Mouse (Mus musculus) megakaryocyte, embryonic 14.5 days (primary cell): ENCODE measurements around the gene Ces2b. TPM values are rescaled to one million over a fixed set of nuclear protein-coding genes. Genes with fewer than 3 reads are reported as not detected.
A peak's percentile ranks its signal among the peaks of the same experiment; 100 is the strongest.

ENCODE experiments used
- H3K27me3 ChIP-seq: replicated peaks from 2 replicates; pipeline ENCODE3; 2012; ENCODE audit warnings: inconsistent platforms
- H3K36me3 ChIP-seq: replicated peaks from 2 replicates; pipeline ENCODE3; 2012; ENCODE audit warnings: low read length, inconsistent platforms, mixed read lengths
- H3K4me1 ChIP-seq: 2 replicates; pipeline ENCODE4 v1.6.1; 2012; ENCODE audit warnings: inconsistent platforms
- H3K4me3 ChIP-seq: replicated peaks from 2 replicates; pipeline ENCODE3; 2012; ENCODE audit warnings: moderate library complexity, mild to moderate bottlenecking, inconsistent platforms
- H3K9me3 ChIP-seq: 2 replicates; pipeline ENCODE4 v1.6.1; 2012; ENCODE audit warnings: inconsistent platforms
- FLI1 ChIP-seq: IDR thresholded peaks from 2 replicates; pipeline ENCODE4 v1.6.1; 2012; ENCODE audit warnings: low read length, inconsistent platforms, mixed read lengths
- GATA1 ChIP-seq: IDR thresholded peaks from 3 replicates; pipeline ENCODE4 v1.6.1; 2012; ENCODE audit warnings: mixed read lengths, low read length, inconsistent platforms, borderline replicate concordance
- polyA plus RNA-seq: library from polyadenylated mRNA; stranded (reverse); fragments of >175 nt; gene quantifications from 2 replicates; pipeline ENCODE4 v1.2.3, GENCODE M21; 2012; ENCODE audit warnings: low replicate concordance; ENCODE audit not compliant: insufficient read depth

Ces2b gene
- not detected in 2 replicates for polyA plus RNA-seq

DNA sequence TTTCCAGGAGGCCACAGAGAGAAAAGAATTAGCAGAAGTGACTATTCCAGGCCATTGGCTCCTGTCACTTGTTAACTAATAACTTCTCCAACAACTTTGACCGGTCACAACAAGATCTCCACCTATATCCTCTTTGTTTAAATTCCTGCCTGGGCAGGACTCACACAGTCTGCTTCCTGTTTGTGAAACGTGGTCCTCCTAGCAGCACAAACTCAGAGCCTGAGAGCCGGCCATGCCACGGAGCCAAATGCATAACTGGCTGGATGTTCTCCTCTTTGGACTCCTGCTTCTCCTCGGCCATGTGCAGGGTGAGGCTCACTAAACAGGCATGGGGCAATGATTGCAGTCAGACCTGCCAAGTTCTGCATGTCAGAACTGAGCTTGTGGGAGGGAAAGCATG is at the start of gene Ces2b:
Gene Ces2b (plus strand): TSS at position 133 of the 400 bp plus-strand sequence.
- Histone ChIP-seq H3K9me3 (no peaks in the 10 kb centered on the region), H3K27me3 (peaks cover 5% of the 10 kb centered on the region), H3K4me1 (peaks cover 36% of the 10 kb centered on the region), H3K36me3 (no peaks in the 10 kb centered on the region), H3K4me3 (no peak within 1 kb of the TSS)
- no peak for TF ChIP-seq FLI1
- TF ChIP-seq GATA1, result no peak

DNA sequence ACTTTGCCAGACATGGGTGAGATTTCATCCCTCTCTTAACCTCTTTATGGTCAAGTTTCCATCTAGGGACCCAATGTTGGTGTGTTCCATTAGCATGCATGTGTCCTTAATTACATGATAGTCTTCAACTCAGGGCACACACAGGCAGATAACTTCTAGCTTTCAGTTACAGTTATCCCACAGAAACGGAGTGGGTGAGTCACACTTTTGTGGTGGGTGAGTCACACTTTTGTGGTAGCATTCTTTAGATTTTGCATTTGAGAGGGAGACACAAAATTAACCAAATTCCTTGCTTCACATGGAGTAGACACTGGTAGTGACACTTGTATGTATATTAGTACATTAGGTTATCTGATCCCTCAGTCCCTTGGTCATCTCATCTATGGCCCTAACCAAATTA is 44.3 kb upstream of the Ces2b start:
- H3K4me1 ChIP-seq, result peaks cover 22% of the 10 kb centered on the region
- no peaks in the 10 kb centered on the region for H3K27me3 ChIP-seq
- peaks cover 5% of the 10 kb centered on the region for H3K9me3 ChIP-seq
- TF ChIP-seq FLI1 (no peak), GATA1 (no peak)
- no peaks in the 10 kb centered on the region for H3K36me3 ChIP-seq
- no peak overlapping the region for H3K4me3 ChIP-seq

- no peaks in the 10 kb centered on the region for H3K9me3 ChIP-seq
- H3K36me3 ChIP-seq, result no peaks in the 10 kb centered on the region
- H3K27me3 ChIP-seq, result no peaks in the 10 kb centered on the region
- H3K4me3 ChIP-seq, result no peak overlapping the region
- TF ChIP-seq GATA1 (no peak), FLI1 (no peak)
- peaks cover 22% of the 10 kb centered on the region for H3K4me1 ChIP-seq
Observed at GRCm38 (mm10) chr8:104788929-104789328, 42.4 kb upstream of the Ces2b start.

- Histone ChIP-seq H3K4me1 (peaks cover 28% of the 10 kb centered on the region), H3K27me3 (peaks cover 2% of the 10 kb centered on the region), H3K36me3 (no peaks in the 10 kb centered on the region), H3K9me3 (no peaks in the 10 kb centered on the region), H3K4me3 (peak overlapping the region; percentile 43)
- TF ChIP-seq FLI1, result no peak
- TF ChIP-seq GATA1, result no peak
Observed at GRCm38 (mm10) chr8:104789886-104790680, 41.3 kb upstream of the Ces2b start.

- Histone ChIP-seq H3K36me3 (no peaks in the 10 kb centered on the region), H3K9me3 (no peaks in the 10 kb centered on the region), H3K4me1 (peaks cover 18% of the 10 kb centered on the region), H3K4me3 (no peak overlapping the region), H3K27me3 (peaks cover 4% of the 10 kb centered on the region)
- TF ChIP-seq GATA1 (no peak), FLI1 (no peak)
Observed at GRCm38 (mm10) chr8:104799385-104799784, 32.0 kb upstream of the Ces2b start.

GRCm38 (mm10) chr8:104806127-104806526 is 25.2 kb upstream of the Ces2b start:
- TF ChIP-seq FLI1 (no peak), GATA1 (no peak)
- Histone ChIP-seq H3K36me3 (no peaks in the 10 kb centered on the region), H3K9me3 (no peaks in the 10 kb centered on the region), H3K27me3 (no peaks in the 10 kb centered on the region), H3K4me3 (no peak overlapping the region), H3K4me1 (peaks cover 13% of the 10 kb centered on the region)

GRCm38 (mm10) chr8:104808542-104809413 is 22.6 kb upstream of the Ces2b start:
- H3K27me3 ChIP-seq, result no peaks in the 10 kb centered on the region
- H3K4me1 ChIP-seq, result peaks cover 13% of the 10 kb centered on the region
- no peak for TF ChIP-seq GATA1
- no peak for TF ChIP-seq FLI1
- no peaks in the 10 kb centered on the region for H3K36me3 ChIP-seq
- H3K9me3 ChIP-seq, result no peaks in the 10 kb centered on the region
- H3K4me3 ChIP-seq, result peak overlapping the region; percentile 5

DNA sequence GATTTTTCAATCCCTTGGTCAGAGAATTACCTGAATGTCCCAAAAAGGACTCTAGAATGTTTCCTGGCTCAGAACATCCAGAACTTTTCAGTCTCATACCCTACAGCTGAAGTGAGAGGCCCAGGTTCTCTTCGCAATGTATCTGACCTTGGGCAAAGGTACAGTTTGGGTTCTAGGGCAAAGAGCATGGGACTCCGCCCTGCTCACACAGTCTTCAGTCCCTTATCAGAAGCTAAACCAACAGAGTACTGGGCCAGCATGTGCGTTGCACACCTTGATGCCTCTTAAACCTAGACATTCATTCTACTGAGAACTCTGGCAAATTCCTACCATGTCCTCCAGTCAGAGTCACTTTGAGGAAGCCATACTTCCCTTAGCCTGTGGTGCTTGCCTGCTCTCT is 21.9 kb upstream of the Ces2b start:
- H3K36me3 ChIP-seq, result no peaks in the 10 kb centered on the region
- H3K9me3 ChIP-seq, result no peaks in the 10 kb centered on the region
- no peak overlapping the region for H3K4me3 ChIP-seq
- H3K4me1 ChIP-seq, result peaks cover 13% of the 10 kb centered on the region
- peaks cover 1% of the 10 kb centered on the region for H3K27me3 ChIP-seq
- no peak for TF ChIP-seq GATA1
- TF ChIP-seq FLI1, result no peak

DNA sequence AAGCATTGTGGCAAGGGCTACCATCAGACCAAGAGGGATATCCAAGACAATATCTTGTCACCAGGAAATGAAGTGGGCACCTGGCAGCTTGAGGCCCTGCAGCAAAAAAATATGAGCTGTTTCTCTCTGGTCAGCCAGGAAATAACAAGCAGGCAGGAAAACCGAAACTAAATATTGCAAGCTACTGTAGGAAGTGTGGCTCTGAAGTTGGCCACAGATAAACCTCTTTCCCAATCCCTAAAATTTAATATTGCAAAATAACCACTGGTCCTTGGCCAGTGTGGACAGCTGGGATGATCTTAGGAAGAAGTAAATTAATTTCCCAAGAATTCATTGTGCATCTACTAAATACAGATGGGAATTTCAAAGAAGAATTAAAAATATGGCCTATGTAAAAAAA is 4.5 kb upstream of the Ces2b start:
- Histone ChIP-seq H3K4me1 (peaks cover 43% of the 10 kb centered on the region), H3K4me3 (peak overlapping the region; percentile 64), H3K36me3 (no peaks in the 10 kb centered on the region), H3K27me3 (peaks cover 2% of the 10 kb centered on the region), H3K9me3 (no peaks in the 10 kb centered on the region)
- TF ChIP-seq GATA1 (no peak), FLI1 (no peak)

DNA sequence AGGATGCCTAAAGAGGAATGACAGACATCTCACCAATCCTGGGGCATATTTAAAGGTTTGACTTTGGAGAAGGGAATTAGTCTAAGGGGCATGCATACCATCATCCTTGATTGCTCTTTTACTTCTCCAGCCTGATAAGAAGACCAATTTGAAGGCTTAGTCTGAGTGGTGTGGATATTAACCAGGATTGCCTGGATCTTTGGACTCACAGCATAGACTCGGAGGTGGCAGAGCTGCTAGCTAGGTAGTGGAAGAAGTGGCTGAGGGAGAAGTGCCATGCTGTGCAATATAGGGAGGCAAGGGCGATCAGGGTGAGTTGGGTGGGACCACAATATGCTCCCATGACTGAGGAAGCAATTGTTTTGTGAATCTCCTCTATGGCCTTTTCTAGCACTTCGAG is 3.2 kb upstream of the Ces2b start:
- no peak overlapping the region for H3K4me3 ChIP-seq
- peaks cover 2% of the 10 kb centered on the region for H3K27me3 ChIP-seq
- TF ChIP-seq GATA1, result no peak
- H3K4me1 ChIP-seq, result peaks cover 43% of the 10 kb centered on the region
- H3K9me3 ChIP-seq, result no peaks in the 10 kb centered on the region
- no peaks in the 10 kb centered on the region for H3K36me3 ChIP-seq
